Mouse (Mus musculus) cerebellum, postnatal 10 days (tissue): ENCODE results near the gene Zfp334.
A peak's percentile ranks its signal among the peaks of the same experiment; 100 is the strongest.

Source experiments
- DNase-seq, 2 experiments: peaks; one replicate each; pipeline ENCODE4 v3.0.0; 2021; ENCODE audit warnings: mixed read lengths in 2 of 2

The Zfp334 gene

GRCm38 (mm10) chr2:165387844-165388495 is at the start of gene Zfp334:
Gene Zfp334, minus strand, starts transcription at chr2:165388259.
- DNase-seq: peak; percentile 99

GRCm38 (mm10) chr2:165428694-165429093 is 40.6 kb upstream of the Zfp334 start:
- DNase-seq: no peak

GRCm38 (mm10) chr2:165420195-165420594 is 32.1 kb upstream of the Zfp334 start:
- DNase-seq: no peak

GRCm38 (mm10) chr2:165419670-165420111 is 31.6 kb upstream of the Zfp334 start:
- peak; percentile 73 to 82 for DNase-seq

GRCm38 (mm10) chr2:165418577-165418976 is 30.5 kb upstream of the Zfp334 start:
- no peak for DNase-seq

- DNase-seq: peak; percentile 84 to 90
Observed at GRCm38 (mm10) chr2:165417291-165417690, 29.2 kb upstream of the Zfp334 start.

GRCm38 (mm10) chr2:165415795-165416194 is 27.7 kb upstream of the Zfp334 start:
- DNase-seq: no peak

- DNase-seq: no peak
Observed at GRCm38 (mm10) chr2:165415141-165415721, 27.2 kb upstream of the Zfp334 start.

GRCm38 (mm10) chr2:165414321-165414720 is 26.3 kb upstream of the Zfp334 start:
- no peak for DNase-seq

- DNase-seq: peak; percentile 54 to 64
Observed at GRCm38 (mm10) chr2:165413884-165414283, 25.8 kb upstream of the Zfp334 start.

- peak; percentile 82 to 84 for DNase-seq
Observed at GRCm38 (mm10) chr2:165407700-165408301, 19.7 kb upstream of the Zfp334 start.

GRCm38 (mm10) chr2:165405351-165405750 is 17.3 kb upstream of the Zfp334 start:
- DNase-seq: no peak

GRCm38 (mm10) chr2:165404951-165405350 is 16.9 kb upstream of the Zfp334 start:
- no peak for DNase-seq

- peak; percentile 61 to 63 for DNase-seq
Observed at GRCm38 (mm10) chr2:165398164-165398785, 10.2 kb upstream of the Zfp334 start.

GRCm38 (mm10) chr2:165397502-165398163 is 9.6 kb upstream of the Zfp334 start:
- peak; percentile 55 to 62 for DNase-seq

GRCm38 (mm10) chr2:165396831-165397501 is 8.9 kb upstream of the Zfp334 start:
- DNase-seq: peak in 1 of 2 experiments; percentile 21

GRCm38 (mm10) chr2:165392156-165392555 is 4.1 kb upstream of the Zfp334 start:
- DNase-seq: no peak

- DNase-seq: peak; percentile 69 to 74
Observed at GRCm38 (mm10) chr2:165391561-165391960, 3.5 kb upstream of the Zfp334 start.

GRCm38 (mm10) chr2:165389299-165389952 is 1.4 kb upstream of the Zfp334 start:
- DNase-seq: no peak

GRCm38 (mm10) chr2:165387370-165387769 is 689 bp downstream of the Zfp334 start:
- DNase-seq: peak in 1 of 2 experiments; percentile 38

GRCm38 (mm10) chr2:165380050-165380449 is 8.0 kb downstream of the Zfp334 start:
- no peak for DNase-seq

GRCm38 (mm10) chr2:165376001-165376400 is 12.1 kb downstream of the Zfp334 start:
- no peak for DNase-seq
